Mouse (Mus musculus) heart, postnatal 0 days (tissue): ENCODE data around the gene Hacd2.

Source experiments
- CTCF ChIP-seq: IDR thresholded peaks from 2 replicates; pipeline ENCODE4 v1.5.1; 2016; ENCODE audit warnings: antibody characterized with exemption, control low read depth, low read depth
- EP300 ChIP-seq: IDR thresholded peaks from 2 replicates; pipeline ENCODE4 v1.6.1; 2016; ENCODE audit warnings: antibody characterized with exemption, low read depth

DNA sequence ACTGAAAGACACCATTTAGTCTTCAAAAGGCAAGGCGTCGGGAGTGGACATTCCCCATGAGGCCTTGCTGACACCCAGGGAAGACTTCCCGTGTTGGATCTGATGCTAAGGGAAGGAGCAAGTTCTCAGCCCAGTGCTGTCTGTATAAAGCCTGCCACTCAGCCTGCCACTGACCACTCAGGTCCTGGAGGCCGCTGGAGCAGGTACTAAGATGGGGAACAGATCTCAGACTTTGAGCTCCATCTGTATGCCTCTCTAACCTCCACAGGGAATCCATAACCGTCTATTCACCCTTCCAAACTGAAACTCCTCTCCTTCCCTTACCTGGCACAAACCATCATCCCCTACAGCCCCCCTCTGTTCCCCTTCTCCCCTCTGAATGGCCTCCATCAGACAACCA lies 91.3 kb downstream of the Hacd2 start:
- TF ChIP-seq CTCF (no peak), EP300 (no peak)
